Mouse (Mus musculus) CH12.LX (cell line): ENCODE measurements around the gene Tmem44. TPM values are rescaled to one million over a fixed set of nuclear protein-coding genes. Genes with fewer than 3 reads are reported as not detected.

ENCODE experiments used
- DNase-seq: peaks from one replicate; pipeline ENCODE4 v3.0.0-alpha.2; 2013; ENCODE audit errors: extremely low read depth
- H3K27ac ChIP-seq: 2 replicates; pipeline ENCODE4 v1.5.1; 2012; ENCODE audit warnings: low read depth, mild to moderate bottlenecking, control low read depth, moderate library complexity; ENCODE audit not compliant: insufficient read depth
- H3K27me3 ChIP-seq: replicated peaks from 2 replicates; pipeline ENCODE3; 2012; ENCODE audit warnings: inconsistent platforms
- H3K36me3 ChIP-seq, 2 experiments: replicated peaks in 1 of 2; 2 replicates each; pipeline versions ENCODE3 to v1.6.1; 2012; ENCODE audit warnings: inconsistent platforms in 1 of 2, low read length in 1 of 2, mild to moderate bottlenecking in 1 of 2, mixed read lengths in 1 of 2, moderate library complexity in 1 of 2; ENCODE audit not compliant: control insufficient read depth in 1 of 2, insufficient read depth in 1 of 2
- H3K4me1 ChIP-seq, 2 experiments: 2 replicates each; pipeline ENCODE4 v1.6.1; 2012; ENCODE audit warnings: inconsistent platforms in 1 of 2, moderate library complexity in 1 of 2; ENCODE audit not compliant: insufficient read depth in 2 of 2, control insufficient read depth in 1 of 2
- H3K4me2 ChIP-seq: 2 replicates; pipeline ENCODE4 v1.6.1; 2012; ENCODE audit warnings: low read depth, mild to moderate bottlenecking, control low read depth; ENCODE audit not compliant: poor library complexity, insufficient read depth, severe bottlenecking
- H3K4me3 ChIP-seq, 3 experiments: fragments of 150-350 bp in 1 of 3; sonication (generic) in 1 of 3; replicated peaks in 1 of 3; 2 replicates each; pipeline versions ENCODE3 to v1.5.1; 2011 to 2012; ENCODE audit warnings: low read depth in 2 of 3, low read length in 2 of 3, mild to moderate bottlenecking in 2 of 3, moderate library complexity in 2 of 3, control low read depth in 1 of 3, improper control_type of control experiment in 1 of 3, inconsistent platforms in 1 of 3, mixed read lengths in 1 of 3; ENCODE audit not compliant: poor library complexity in 1 of 3
- H3K79me2 ChIP-seq: replicated peaks from 2 replicates; pipeline ENCODE4 v1.6.1; 2012; ENCODE audit warnings: mild to moderate bottlenecking, moderate library complexity; ENCODE audit not compliant: control insufficient read depth, poor library complexity, insufficient read depth, severe bottlenecking; ENCODE audit errors: extremely low read depth
- H3K9ac ChIP-seq: 2 replicates; pipeline ENCODE4 v1.6.1; 2012; ENCODE audit warnings: low read depth, mild to moderate bottlenecking, control low read depth, moderate library complexity; ENCODE audit not compliant: insufficient read depth
- H3K9me3 ChIP-seq: replicated peaks from 2 replicates; pipeline ENCODE3; 2012; ENCODE audit warnings: low read length, inconsistent platforms, mixed read lengths
- BHLHE40 ChIP-seq: IDR thresholded peaks from 2 replicates; pipeline ENCODE4 v1.6.1; 2011; ENCODE audit warnings: mild to moderate bottlenecking, low read depth, low read length, improper control_type of control experiment
- CHD1 ChIP-seq: IDR thresholded peaks from 2 replicates; pipeline ENCODE4 v1.6.1; 2012; ENCODE audit warnings: low read depth, low read length, improper control_type of control experiment, inconsistent platforms
- IRF4 ChIP-seq: IDR thresholded peaks from 2 replicates; pipeline ENCODE4 v1.6.1; 2014; ENCODE audit warnings: low read depth, mild to moderate bottlenecking, inconsistent platforms, low read length, improper control_type of control experiment
- MAFK ChIP-seq: IDR thresholded peaks from 2 replicates; pipeline ENCODE4 v1.6.1; 2011; ENCODE audit warnings: low read length, improper control_type of control experiment; ENCODE audit not compliant: insufficient replicate concordance
- MAZ ChIP-seq: IDR thresholded peaks from 2 replicates; pipeline ENCODE4 v1.6.1; 2012; ENCODE audit warnings: low read depth, mild to moderate bottlenecking, inconsistent platforms, low read length, improper control_type of control experiment, moderate library complexity
- MEF2A ChIP-seq: IDR thresholded peaks from 2 replicates; pipeline ENCODE4 v1.6.1; 2014; ENCODE audit warnings: low read depth, mild to moderate bottlenecking, inconsistent platforms, low read length, improper control_type of control experiment, borderline replicate concordance
- MYC ChIP-seq: IDR thresholded peaks from 2 replicates; pipeline ENCODE4 v1.6.1; 2011; ENCODE audit warnings: low read depth, mild to moderate bottlenecking, improper control_type of control experiment, low read length
- NELFE ChIP-seq: IDR thresholded peaks from 2 replicates; pipeline ENCODE4 v1.6.1; 2011; ENCODE audit warnings: low read depth, low read length, improper control_type of control experiment
- POLR2A ChIP-seq: IDR thresholded peaks from 2 replicates; pipeline ENCODE4 v1.6.1; 2011; ENCODE audit warnings: low read depth, mild to moderate bottlenecking, improper control_type of control experiment, low read length
- RAD21 ChIP-seq: IDR thresholded peaks from 2 replicates; pipeline ENCODE4 v1.6.1; 2011; ENCODE audit warnings: low read depth, mild to moderate bottlenecking, low read length, improper control_type of control experiment, moderate library complexity
- SMC3 ChIP-seq: IDR thresholded peaks from 2 replicates; pipeline ENCODE4 v1.6.1; 2011; ENCODE audit warnings: low read depth, low read length, improper control_type of control experiment
- TCF12 ChIP-seq: IDR thresholded peaks from 2 replicates; pipeline ENCODE4 v1.6.1; 2014; ENCODE audit warnings: low read depth, mild to moderate bottlenecking, inconsistent platforms, low read length, improper control_type of control experiment
- dilution Hi-C: fragments of 300-500 bp; cut with MboI; formaldehyde crosslinking; loops from 2 replicates; pipeline ENCODE4 v1.14.3; 2020; ENCODE audit warnings: low sequenced_read_pairs; ENCODE audit not compliant: extremely low pct_unique_long_range_greater_than_20kb, extremely low pct_ligation_motif_present
- in situ Hi-C: fragments of 300-500 bp; cut with MboI; formaldehyde crosslinking; loops from 3 replicates; pipeline ENCODE4 v1.14.3; 2019; ENCODE audit warnings: low sequenced_read_pairs, low pct_ligation_motif_present, low pct_unique_long_range_greater_than_20kb, mixed read lengths
- polyA plus RNA-seq: library from polyadenylated mRNA; unstranded; fragments of >175 nt; gene quantifications from 2 replicates; pipeline ENCODE4 v1.2.1, GENCODE M21; 2012; ENCODE audit warnings: low read depth; ENCODE audit not compliant: insufficient read length
- total RNA-seq, 2 experiments: library from RNA; depleted of rRNA; stranded (reverse); fragments of 300-350 nt in 1 of 2; fragments of >200 nt in 1 of 2; gene quantifications; 2 replicates each; pipeline ENCODE4 v1.2.3; 2012 to 2014

Gene Tmem44
- total and polyA plus RNA-seq, 3 experiments = 0.16 to 0.70 (median 0.51) TPM

DNA sequence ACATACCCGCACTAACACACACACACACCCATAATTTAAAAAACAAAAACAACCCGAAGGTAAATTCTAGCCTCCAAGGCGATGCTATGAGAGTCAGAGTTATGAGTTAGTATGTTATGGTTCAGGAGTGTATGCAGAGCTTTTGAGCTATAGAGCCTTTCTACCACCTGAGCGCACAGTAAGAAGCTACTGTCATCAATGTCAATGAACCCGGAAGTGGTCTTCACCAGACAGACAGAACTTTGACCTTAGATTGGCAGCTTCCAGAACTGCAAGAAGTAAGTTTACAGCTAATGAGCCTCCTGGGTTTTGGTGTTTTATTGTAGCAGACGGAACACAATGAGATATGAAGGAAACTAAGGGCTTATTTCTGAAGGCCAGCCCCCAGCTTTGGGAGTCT is 55.8 kb downstream of the Tmem44 start:
- Histone ChIP-seq H3K27me3 (no peaks in the 10 kb centered on the region), H3K9me3 (no peaks in the 10 kb centered on the region), H3K4me1 (peaks cover 0 to 7% of the 10 kb centered on the region in 2 experiments; a peak in 3 of 4 replicates), H3K4me3 (no peak overlapping the region), H3K79me2 (no peaks in the 10 kb centered on the region), H3K36me3 (no peaks in the 10 kb centered on the region), H3K4me2 (no peak overlapping the region), H3K9ac (no peak overlapping the region), H3K27ac (no peak overlapping the region)
- dilution Hi-C loops = no loop called here
- TF ChIP-seq MYC (no peak), POLR2A (no peak), MAZ (no peak), TCF12 (no peak), CHD1 (no peak), MEF2A (no peak), SMC3 (no peak), MAFK (no peak), IRF4 (no peak)
- DNase-seq = no peak
- in situ Hi-C loops = no loop called here

- Histone ChIP-seq H3K9ac (no peak overlapping the region), H3K4me1 (no peaks in the 10 kb centered on the region), H3K9me3 (no peaks in the 10 kb centered on the region), H3K4me3 (no peak overlapping the region), H3K27me3 (no peaks in the 10 kb centered on the region), H3K79me2 (no peaks in the 10 kb centered on the region), H3K27ac (no peak overlapping the region), H3K4me2 (no peak overlapping the region), H3K36me3 (no peaks in the 10 kb centered on the region)
- dilution Hi-C loops = no loop called here
- no peak for DNase-seq
- TF ChIP-seq NELFE (no peak), SMC3 (no peak), RAD21 (no peak)
- in situ Hi-C loops = no loop called here
Measured at GRCm38 (mm10) chr16:30491742-30492141, 58.9 kb downstream of the Tmem44 start.

DNA sequence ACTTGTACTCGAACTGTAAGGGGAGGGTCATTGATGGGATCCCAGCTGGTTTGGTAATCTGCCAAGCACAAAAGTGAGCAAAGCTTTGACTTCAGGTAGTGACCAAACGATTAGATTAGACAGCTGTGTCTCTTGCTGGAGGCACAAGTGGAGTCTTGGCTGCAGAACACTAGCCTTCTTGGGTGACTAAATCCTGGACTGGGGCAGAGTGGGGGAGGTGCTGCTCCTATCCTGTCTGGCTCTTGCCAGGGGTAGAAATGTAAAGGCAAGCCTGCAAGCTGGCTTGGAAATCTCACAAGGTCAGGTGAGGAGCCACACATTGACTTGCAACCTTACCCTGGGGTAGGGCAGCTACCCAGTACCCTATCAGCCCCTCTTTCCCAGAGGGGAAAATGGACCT is 59.9 kb downstream of the Tmem44 start:
- in situ Hi-C loops = no loop called here
- Histone ChIP-seq H3K9me3 (no peaks in the 10 kb centered on the region), H3K9ac (no peak overlapping the region), H3K4me2 (no peak overlapping the region), H3K27ac (no peak overlapping the region), H3K27me3 (no peaks in the 10 kb centered on the region), H3K4me3 (no peak overlapping the region), H3K36me3 (no peaks in the 10 kb centered on the region), H3K79me2 (no peaks in the 10 kb centered on the region), H3K4me1 (no peaks in the 10 kb centered on the region)
- TF ChIP-seq IRF4 (no peak), NELFE (no peak), CHD1 (no peak), MYC (no peak), BHLHE40 (no peak)
- dilution Hi-C loops = no loop called here
- DNase-seq = no peak
